Mouse (Mus musculus): ENCODE results near the gene Syne2.

Gene Syne2

DNA sequence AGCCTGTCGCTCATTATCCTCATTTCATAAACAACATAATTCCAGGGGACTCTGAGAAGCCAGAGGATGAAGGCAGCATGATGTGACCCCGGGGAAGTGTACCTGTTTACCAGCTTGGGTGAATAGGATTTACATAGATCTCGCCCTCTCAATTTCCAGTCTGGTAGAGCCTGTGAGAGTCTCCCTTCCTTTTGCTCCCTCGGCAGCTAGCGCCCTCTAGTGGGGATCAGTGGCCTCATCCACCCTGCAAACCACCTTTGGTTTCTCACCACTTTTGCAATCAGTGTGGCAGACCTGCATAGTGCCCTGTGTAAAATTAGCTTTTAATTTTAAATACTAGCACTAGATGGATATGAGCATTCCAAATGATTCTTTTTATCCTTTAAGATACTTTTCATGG lies 133.4 kb downstream of the Syne2 start:
- peak; percentile 29 for DNase-seq (ENCODE audit: low spot score)

DNA sequence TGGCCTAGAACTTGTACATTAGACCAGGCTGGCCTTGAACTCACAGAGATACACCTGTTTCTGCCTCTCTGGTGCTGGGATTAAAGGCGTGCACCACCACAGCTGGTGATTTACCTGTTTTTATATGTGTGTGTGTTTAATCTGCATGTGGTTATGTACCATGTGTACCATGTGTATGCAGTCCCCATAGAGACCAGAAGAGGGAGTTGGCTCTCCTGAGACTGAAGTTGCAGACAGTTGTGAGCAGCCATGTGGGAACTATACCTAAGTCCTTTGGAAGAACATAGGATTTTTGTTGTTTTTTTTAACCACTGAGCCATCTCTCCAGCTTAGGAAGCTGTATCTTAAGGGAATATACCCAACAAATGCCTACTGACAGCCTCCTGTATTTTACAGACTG lies 134.1 kb downstream of the Syne2 start:
- no peak for DNase-seq (ENCODE audit: low spot score)

DNA sequence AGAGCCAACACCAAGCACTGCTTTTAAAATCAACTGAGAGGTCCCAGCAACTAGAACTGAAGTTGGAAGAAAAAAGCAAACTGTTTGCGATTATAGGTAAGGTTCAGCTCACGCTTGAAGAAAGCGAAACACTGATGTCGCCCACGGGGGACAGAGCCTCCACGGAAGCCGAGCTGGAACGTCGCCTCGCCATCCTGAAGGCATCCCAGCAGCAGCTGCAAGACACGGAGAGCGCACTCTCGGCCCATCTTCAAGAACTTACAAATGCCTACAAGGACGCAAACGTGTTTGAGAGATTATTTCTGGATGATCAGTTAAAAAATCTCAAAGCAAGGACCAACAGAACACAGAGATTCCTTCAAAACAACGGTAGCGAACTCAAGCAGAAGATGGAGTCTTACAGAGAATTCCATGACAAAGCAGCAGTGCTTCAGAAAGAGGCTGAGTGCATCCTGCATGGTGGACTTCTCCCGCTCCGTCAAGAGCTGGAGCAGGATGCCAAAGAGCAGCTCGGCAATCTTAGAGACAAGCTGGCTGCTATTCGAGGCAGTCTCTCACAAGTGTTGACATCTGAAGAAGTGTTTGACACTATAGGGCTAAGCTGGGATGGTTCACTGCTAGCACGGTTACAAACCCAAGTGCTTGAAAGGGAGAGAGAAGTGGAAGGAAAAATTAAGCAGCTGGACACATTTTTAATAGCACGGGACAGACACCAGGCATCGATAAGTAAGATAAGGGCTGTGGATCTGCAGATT lies 148.7 kb downstream of the Syne2 start:
- DNase-seq (ENCODE audit: low spot score), result no peak

DNA sequence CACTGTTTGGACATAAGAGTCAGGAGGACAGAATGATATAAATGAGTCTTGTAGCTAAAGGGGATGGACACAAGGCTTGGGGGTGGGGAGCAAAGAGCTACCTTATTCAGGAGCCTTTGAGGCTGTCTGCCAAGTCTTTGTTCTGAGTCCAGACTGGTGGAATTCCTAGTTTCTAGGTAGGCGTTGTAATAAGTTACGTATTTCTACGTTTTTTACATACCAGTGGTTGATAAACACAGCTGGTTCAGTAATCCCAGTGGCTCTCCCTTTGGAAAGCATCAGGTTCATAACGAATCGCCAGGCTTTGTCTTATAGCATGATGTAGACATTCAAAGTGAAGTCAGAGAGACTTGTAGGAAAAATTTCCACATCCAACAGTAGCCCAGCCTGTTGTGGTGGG lies 161.1 kb downstream of the Syne2 start:
- no peak for DNase-seq (ENCODE audit: low spot score)

DNA sequence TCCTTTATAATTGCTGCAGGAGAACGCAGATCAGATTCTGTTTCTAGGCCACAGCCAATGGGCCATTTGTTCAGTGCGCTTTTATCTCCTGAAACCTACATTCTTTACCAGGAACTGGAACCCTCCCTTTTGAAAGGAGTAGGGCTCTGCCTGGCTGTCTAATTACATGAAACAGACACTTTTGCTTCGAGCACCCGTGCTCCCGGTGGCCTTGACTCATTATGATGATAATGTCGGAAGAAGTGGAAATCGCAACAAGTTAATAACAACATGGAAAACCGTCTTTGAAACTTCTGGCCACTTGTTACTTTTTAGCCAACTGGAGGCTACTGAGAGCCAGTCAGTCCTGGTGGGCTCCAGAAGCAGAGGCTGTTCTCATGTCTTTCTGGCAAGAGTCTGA lies 165.4 kb downstream of the Syne2 start:
- DNase-seq (ENCODE audit: low spot score), result no peak

DNA sequence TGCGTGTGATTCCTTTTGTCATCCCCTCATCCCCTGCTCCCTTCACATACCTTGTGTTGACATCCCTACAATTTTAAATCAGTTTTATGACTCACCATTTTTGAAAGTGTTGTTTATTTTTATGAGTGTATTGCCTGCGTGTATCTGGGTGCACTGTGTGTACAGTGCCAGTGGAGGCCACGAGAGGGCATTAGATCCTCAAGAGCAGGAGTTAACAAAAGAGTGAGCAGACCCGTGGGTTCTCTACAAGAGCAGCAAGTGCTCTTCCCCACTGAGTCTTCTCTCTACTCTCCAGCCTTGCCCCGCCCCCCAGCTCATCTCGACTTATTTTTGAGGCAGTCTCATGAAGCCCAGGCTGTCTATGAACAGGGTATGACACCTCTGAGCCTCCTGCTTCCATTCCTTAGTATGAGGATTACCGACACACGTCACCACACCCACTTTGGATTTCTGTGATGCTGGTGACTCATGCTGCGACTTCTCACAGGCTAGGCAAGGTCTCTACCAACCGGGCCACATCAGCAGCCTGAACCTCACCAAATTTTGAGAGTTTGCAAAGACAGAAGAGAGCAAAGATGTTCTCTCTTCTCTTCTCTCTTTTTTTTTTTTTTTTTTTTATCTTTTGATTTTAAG lies 174.4 kb downstream of the Syne2 start:
- no peak for DNase-seq (ENCODE audit: low spot score)

DNA sequence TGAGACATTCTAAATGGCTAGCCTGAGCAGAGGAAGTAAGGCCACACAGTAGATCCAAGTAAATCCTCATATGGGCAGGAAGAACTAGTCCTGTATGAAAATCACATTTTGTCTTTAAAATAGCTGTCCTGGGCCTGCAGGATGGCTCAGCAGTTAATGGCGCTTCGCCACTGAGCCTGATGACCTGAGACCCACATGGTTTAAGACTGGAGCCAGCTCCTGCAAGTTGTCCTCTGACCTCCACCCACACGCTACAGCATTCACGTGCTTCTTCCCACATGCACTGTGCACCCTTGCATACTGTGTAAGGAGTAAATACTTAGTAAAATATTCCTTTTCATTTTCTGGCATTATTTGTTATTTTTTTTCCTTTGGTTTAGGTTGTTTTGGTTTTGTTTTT lies 175.0 kb downstream of the Syne2 start:
- DNase-seq (ENCODE audit: low spot score), result no peak

DNA sequence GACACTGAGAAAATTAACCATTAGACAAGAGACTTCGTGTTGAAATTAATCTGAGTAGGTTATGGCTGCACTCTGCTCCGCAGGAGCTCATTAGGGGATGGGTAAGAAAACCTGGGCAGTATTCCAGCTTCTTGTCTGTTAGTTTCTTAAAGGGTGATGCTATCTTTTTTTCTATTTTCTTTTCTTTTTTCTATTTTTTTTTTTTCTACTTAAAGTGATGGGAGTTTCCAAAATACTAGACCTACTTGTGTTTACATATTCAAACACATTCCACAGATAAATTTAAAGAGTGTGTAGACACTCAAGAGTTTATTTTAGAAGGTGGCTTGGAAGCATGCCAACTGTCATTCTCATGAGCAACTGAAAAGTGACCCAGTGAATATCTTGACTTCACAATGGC lies 177.2 kb downstream of the Syne2 start:
- no peak for DNase-seq (ENCODE audit: low spot score)

DNA sequence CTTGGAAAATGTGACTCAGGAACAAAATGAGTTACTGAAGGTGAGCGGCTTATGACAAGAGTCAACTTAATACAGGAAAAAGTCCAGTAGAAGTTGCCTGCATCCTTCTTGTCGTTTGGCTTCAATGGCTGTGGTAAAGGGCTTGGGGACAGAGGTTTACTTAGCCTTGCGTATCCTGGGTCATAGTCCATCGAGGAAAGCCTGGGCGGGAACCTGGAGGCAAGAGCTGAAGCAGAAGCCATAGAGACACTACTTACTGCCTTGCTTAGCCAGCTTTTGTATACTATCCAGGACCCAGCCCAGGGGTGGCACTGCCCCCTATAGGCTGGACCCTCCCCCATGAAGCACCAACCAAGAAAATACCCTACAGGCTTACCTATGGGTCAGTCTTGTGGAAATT lies 179.6 kb downstream of the Syne2 start:
- no peak for DNase-seq (ENCODE audit: low spot score)

DNA sequence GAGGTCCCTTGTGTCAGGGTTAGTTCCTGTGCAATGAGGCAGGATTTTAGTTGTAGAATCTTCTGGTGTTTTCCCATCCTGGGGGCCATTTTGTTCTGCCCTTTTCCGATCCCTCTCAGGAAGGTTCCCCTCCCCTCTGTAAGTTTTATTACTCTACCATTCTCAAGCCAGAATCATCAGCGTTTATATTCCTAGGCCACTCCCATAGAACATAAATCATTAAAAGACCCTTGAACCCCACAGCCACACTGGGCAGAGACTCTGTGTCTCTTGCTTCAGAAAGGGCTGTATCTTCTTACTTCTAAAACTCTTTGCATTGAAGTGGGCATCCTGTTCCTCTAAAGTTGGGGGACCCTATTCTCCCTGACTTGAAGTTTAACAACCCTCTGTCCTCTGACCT lies 180.5 kb downstream of the Syne2 start:
- no peak for DNase-seq (ENCODE audit: low spot score)

DNA sequence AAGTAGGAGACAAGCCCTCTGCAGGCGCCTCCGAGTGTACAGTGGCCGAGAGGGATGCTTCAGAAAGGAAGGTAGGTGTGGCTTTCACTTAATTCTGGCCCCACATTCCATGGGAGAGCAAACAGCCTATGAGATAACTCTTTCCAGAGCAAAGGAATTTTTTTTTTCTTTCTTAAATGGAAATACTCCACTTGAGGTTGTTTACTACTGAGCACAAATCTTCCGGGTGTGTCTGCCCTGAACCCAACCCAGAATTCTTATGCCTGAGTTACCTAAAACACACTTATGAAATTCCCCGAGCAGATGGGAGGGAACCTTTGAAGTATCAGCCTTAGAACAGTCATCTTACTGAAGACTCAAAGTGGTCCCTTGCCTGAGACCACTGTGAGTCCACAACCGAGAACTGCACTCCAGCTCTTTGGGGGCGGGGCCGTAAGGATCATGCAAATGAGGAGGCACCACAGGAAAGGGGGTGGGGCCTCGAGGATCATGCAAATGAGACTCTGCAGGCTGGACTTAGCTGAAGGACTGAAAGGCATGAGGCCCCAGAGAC lies 186.8 kb downstream of the Syne2 start:
- no peak for DNase-seq (ENCODE audit: low spot score)

DNA sequence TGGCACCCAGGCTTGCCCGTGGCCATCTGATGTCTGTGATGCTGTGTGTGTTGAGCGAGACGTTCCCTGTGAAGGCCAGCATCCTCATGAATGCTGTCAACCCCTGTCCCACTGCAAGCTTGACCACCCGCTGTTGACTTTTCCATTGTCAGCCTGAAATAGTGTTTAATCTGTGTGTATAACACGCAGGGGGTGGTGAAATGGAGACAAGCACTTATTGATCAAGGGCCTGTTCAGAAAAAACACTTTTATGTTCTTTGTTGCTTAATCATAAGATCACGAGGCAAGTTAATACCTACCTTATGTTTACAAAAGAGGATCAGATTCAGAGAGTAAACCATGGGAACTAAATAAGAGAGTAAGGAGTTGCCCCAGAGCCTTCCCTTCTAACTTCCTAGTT lies 191.1 kb downstream of the Syne2 start:
- no peak for DNase-seq (ENCODE audit: low spot score)

DNA sequence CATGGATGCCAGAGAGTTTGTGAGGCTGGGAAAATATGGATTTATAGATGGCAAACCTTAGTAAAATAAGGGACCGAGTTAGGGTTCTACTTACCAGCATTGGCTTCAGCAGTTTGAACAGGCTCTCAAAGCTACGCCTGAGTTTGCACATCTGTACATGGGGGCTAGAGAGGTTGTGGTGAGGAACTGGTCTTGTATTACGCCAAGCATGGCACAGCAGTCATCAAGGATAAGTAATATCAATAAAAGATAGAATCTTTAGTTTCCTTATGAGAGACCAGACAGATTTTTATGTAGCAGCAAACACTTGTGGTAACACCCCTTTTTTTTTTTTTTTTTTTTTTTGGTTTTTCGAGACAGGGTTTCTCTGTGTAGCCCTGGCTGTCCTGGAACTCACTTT lies 194.9 kb downstream of the Syne2 start:
- DNase-seq (ENCODE audit: low spot score), result no peak

DNA sequence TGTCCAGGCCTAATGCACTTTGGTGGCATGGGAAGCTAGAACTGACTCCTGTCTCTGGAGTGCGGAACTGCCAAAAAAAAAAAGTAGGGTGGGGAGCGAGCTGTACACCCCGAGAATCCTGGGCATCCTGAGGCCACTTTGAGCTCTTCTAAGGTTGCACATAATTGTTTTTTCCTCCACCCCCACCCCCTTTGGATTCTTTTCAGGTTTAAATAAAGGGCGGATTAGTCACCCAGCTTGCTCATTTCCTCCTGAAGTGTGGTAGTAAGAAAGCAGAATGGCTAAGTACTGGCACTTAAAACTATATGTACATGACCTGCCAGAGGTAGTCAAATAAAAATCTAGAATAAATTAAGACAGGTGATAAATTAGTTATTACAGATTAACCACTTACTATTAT lies 195.5 kb downstream of the Syne2 start:
- DNase-seq (ENCODE audit: low spot score), result no peak

DNA sequence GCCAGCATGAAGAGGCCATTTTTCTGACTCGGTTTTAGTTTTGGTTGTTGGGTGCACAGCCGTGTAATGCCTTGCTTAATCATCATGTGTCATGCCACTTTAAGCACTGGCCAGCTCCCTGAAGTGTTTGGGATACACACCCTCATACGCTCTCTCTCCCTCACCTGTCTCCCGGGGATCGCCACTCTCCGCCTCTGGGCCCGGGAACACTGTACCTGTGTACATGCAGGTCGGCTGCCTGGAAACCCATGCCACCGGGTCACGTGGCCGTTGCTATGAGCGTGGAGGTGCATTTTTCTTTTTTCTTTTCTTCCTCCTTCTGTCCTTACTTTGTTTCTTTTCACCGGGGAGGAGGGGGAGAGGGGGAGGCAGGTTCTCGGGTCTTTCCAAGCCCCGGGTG lies 197.1 kb downstream of the Syne2 start:
- DNase-seq (ENCODE audit: low spot score), result no peak

DNA sequence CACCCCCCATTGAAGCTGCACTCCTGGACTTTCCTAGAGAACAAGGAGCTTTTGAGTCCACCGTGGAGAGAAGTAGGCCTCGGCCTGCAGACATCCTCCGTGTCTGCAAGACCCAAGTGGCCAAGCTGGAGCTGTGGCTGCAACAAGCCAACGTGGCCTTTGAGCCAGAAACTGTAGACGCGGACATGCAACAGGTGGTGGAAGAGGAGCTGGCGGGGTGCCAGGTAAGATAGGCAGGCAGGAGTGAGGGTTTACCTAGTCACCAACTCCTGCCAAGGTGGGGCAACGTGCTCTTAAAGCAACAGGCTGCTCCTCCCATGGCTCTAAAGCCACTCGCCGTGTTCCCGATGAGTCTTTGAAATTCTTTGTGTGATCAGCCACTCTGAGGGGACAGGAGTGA lies 197.6 kb downstream of the Syne2 start:
- DNase-seq (ENCODE audit: low spot score), result no peak

DNA sequence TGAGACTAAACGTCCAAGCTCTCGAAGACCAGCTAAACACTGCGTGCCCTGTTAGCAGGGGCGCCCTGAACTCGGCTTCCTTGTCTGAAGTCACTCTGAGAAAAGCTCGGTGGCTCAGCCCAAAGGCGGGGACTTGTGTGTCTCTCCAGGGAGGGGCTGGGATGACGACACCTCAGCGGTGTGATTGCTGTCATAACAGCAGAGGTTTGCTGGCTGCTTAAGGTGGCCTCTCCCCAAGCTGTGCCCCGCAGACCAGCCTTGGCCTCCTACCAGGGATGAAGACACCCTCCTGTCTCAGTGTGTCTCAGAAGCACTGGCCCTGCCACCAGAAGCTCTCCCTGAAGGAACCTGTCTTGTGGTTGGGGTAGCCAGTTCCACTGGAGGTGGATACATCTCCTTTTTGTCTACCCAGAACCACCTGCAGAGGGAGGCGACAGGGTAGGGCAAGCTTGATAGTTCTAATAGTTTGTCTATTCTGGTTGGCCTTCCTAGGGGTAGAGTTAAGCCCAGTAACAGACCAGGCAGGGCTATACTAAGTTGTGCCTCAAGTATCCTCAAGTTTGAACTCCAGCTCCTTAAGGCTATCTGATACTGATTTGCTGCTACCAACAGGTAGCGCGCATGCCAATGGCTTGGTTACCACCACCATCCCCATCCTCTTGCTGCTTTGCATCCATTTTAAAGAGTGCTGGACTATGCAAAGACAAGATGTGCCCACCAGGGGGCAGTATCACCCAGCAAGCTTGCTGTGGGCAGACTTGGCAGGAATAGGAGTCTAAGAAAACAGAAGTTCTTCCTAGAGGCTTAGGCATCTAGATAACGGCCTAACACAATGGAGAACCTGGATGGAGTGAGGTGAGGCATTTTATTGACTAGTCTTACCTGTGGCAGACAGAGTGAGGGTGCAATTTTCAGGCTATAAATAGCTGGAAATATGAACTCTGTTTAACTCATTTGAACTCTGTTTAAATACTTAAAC lies 198.5 kb downstream of the Syne2 start:
- peak; percentile 65 for DNase-seq (ENCODE audit: low spot score)

DNA sequence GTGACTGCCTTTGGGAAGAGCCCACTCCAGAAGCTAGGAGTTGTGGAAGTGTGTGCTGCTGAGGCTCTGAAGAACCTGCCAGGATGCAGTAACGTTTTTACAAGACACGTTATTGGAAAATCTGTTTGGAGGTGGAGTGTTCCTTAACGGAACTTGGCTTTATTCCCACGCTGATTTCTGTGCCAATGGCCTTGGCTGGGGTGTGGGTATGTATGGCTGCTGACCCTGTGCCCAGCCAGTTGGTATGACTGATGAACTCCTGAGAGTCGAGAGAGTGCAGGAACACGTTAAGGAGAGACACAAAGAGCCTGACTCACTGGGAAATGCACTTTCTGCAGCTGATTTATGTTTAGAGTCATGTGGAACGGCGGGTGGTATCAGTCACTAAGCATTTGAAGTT lies 200.7 kb downstream of the Syne2 start:
- no peak for DNase-seq (ENCODE audit: low spot score)

DNA sequence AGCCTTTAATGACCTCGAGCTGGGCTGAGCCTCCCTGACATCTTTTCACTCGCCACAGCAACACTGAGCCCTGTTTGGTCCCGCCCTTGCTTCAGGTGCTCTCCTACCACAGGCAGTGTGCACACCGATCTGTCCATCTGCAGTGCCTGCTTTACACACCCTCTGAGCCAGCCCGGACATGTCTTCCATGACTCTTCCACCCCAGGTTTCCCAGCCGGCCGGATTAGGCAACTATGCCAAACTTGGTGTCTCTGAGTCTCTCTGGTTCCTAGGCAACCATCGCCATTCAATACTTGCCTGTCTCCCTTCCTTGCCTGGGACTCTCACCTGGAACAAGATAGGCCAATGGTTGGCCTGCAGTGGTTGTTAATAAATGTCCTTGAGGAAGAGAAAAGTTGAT lies 224.4 kb downstream of the Syne2 start:
- DNase-seq (ENCODE audit: low spot score), result no peak

DNA sequence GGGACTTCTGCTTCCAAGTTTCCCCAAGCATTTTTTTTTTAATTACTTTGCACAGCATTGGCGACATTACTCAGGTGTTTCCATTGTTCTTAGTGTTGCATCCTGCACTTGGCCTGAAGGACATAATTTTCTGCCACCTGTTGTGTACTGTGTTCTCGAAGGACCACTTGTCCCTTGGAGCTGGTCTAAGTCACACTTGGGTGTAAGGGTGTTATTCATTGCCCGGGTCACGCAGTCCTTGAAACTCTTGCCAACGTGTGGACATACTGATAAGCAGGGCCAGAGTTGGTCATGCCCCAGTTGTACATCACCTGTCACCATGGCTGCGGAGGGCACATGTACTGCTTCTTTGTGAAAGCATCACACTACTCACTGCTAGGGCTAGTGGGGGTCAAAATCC lies 228.6 kb downstream of the Syne2 start:
- no peak for DNase-seq (ENCODE audit: low spot score)

DNA sequence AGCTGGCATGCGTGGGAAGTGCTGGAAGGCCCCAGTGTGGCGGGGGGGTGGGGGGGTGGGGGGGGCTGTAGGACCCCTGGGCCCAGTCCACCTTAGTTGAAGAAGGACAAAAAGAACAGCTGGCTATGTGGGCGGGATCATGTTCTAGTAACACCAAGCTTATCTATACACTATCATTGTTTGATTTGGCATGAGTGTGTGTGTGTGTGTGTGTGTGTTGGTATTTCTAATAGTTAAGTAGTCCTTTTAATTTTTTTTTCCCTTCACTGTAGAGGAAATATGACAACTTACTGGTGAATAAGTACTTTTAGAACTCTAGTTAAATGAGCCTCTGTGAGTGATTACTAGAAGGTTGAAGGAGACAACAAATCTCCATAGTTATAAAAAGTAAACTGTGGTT lies 230.0 kb downstream of the Syne2 start:
- DNase-seq (ENCODE audit: low spot score), result no peak

DNA sequence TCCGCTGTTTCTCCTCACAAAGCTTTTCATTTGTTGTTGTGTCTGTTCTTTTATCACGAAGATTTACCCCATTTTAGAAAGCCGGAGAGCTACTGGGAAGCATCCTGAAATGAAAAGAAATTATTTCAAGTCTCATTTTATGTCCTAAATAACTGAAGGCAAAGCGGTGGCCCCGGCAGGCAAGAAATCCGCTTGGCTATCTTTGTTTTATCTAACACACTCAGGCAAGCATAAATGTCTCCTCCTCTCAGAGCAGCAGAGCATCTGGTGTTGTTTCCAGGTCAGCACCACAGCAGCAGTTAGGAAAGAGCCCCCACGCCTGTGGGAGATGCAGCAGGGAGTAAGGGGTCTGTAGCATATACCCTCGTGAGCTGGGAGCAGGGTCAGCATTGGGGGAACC lies 230.7 kb downstream of the Syne2 start:
- DNase-seq (ENCODE audit: low spot score), result no peak

DNA sequence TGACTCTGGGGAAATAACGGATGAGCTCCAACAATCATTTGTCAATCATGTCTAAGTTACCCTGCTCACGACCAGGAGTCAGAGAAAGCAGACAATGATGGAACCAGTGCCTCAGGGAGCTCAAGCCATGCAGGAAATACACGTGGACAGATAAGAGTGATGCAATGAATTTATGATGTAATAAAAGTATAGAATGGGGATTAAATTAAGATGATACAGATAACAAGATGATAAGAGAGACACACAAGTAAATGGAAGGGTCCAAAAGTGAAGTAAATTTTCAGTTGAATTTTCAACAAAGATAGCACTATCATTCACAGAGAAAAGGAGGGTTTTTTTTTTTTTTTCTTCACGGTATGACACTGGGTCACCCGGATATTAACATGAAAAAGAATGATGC lies 231.4 kb downstream of the Syne2 start:
- no peak for DNase-seq (ENCODE audit: low spot score)
